Mouse (Mus musculus): Measurements from ENCODE around the gene Adgre5.

Adgre5 gene

DNA sequence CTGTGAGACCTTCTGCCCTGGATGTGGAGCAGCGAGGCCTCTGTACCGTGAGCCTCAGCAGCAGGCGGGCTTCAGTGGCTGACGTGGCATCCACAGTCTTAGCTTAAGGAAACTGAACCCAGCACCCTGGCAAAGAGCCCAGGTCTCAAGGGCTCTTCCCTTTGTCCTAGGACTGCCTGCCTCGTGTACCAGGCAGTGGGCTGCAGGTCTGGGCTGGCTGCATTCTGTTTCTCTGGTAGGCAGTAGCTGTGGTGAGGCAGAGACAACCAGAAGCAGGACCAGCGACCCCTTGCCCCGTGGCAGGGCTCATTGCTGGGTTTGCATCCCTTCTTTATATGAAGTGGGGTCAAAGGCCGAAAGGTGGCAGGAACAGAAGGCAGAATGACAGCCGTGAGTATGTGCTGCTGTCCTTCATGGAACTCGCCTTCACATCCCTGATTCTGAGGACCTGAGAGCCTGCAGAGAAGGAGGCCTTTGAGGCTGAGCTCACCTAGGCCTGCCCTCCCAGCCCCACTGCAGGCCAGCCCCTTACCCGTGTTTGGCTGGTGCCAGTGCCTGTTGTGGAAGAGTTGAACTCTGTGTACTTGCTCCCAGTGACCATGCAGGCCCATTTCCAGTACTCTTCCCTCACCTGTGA lies 17.6 kb downstream of the Adgre5 start:
- in situ Hi-C loops (cut with MboI), result loop anchor here (5.0 kb wide), 1 partner anchor 174 kb away; no protein-coding TSS in a partner anchor

DNA sequence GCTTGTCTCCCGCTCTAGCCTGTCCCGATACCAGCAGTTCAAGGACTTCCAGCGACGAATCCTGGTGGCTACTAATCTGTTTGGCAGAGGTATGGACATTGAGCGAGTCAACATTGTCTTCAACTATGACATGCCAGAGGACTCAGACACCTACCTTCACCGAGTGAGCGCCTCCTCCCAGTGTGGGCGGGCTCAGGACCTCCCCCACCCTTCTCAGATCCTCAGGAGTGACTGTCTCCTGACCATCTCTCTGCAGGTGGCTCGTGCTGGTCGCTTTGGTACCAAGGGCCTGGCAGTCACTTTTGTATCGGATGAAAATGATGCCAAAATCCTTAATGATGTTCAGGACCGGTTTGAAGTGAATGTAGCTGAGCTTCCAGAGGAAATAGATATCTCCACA lies 18.5 kb downstream of the Adgre5 start:
- in situ Hi-C loops (cut with MboI), result loop anchor here (5.0 kb wide), 1 partner anchor 175 kb away; no protein-coding TSS in a partner anchor

DNA sequence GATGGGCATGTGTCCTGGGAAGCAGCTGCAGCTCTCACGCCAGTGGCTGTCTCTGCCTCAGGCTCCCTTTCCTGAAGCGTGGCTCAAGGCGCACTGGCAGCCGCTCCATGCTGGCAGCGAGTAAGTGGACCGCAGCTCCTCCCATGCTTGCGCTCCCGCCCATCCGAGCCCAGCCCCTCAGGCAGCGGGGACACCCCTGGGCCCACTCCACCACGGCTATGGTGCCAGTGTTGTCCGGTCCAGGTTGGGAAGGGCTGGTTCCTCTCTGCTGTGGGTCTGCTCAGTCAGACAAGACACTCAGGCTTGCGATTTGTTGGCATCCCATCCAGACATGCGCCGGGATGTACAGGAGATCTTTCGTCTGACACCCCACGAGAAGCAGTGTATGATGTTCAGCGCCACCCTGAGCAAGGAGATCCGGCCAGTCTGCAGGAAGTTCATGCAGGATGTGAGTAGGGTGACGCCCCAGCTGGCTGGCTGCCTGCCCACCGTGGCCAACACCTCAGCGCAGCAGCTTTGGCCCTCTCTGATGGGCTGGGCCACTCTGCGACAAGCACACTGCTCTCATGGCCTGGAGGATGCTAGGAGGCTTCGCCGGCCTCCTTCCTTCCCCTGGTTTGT lies 19.6 kb downstream of the Adgre5 start:
- in situ Hi-C loops (cut with MboI), result loop anchor here (5.0 kb wide), 1 partner anchor 176 kb away; no protein-coding TSS in a partner anchor

DNA sequence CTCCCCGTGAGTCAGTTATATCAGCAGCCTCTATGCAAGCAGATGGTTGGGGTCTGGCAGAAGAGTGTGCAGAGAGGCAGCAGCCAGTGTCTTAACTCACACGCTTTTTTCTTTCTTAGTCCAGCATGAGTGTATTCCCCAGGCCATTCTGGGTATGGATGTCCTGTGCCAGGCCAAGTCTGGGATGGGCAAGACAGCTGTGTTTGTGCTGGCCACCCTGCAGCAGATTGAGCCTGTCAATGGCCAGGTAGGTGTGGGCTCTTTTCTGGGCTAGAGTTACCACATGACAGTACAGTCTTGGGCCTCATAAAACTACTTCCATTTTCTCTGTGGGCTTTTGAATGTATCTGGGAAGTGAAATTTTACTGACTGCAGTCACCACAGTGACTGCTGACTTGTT lies 21.4 kb downstream of the Adgre5 start:
- in situ Hi-C loops (cut with MboI), result loop anchor here (5.0 kb wide), 1 partner anchor 178 kb away; no protein-coding TSS in a partner anchor

DNA sequence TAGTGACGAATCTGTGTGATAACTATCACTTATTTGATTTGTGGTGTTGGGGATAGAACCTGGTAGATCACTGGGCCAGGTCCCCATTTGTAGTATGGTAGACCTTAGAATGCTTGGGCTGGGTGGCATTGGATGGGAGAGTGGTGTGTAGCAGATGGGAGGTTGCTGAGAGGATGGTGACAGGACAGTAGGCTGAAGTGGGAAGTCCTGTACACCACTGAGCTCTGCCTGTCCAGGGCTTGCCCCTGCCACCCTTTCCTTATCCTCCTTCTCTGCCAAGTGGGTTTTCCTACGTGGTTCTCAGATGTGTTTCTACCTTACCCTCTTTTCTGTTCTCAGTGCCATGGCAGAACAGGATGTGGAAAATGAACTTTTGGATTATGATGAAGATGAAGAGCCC lies 22.1 kb downstream of the Adgre5 start:
- in situ Hi-C loops (cut with MboI), result no loop called here

DNA sequence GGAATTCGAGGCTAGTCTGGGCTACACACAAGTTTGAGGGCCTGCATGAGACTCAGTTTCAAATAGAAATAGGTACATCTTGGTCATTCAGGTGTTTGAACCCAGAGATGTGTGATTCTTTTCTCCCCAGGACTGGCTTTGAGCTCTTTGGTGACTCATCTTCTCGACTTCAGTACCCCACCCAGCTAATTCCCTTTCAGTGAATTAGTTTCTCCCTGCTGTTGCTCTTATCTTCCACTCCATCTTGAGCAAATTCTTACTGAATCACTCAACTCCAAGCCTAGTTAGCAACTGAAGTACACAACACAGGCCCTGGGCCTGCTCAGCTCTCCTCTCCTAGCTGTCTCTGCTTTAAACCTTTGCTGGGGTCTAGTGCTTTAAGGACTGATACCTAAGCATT lies 24.6 kb downstream of the Adgre5 start:
- in situ Hi-C loops (cut with MboI), result no loop called here

DNA sequence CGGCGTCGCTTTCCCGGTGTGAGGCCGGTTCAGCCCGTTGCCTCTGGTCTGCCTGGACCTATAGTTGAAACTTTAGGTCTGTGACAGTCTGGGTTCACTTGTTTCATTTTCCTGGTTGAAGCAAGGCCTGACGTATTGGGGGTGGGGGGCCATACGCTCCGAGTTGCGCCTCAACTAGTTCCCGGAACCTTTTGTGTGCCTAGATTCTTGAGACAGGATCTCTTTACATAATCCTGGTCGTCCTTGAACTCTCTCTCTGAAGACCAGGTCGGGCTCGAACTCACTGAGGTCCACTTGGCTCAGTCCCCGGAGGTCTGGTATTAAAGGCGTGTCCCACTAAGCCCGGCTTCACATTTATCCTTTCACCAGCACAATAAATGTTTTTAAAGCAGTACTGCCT lies 25.4 kb downstream of the Adgre5 start:
- in situ Hi-C loops (cut with MboI), result no loop called here

DNA sequence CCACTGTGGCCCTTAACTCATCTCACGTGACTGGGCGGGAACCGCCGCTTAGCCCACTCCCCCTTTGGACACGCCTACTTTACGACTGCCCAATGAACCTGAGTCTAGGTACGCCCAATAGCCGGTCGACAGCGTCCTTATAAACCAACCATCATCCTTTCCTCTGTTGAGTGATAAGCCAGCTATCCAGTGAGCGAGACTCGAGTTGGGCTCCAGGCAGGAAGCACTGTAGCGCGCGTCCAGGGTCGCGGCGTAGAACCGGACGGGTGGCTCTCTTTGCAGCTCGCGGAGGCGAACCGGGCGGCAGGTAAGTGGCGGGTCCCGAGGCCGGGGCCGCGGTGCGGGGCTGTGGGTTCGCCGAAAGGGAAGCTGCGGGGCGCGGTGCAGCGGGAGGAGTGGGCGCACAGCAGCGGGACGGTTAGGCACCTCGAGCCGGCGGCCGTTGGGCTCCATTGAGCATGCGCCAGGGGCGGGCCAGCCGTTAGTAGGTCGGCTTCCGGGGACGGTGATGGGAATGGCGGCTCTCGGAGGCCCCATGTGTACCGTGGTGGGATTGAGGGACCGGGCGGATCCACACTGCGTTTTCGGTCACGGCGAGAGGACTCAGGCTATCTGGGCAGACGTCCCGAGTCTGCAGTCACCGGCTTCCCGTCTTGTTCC lies 26.0 kb downstream of the Adgre5 start, which contains the start of gene Ddx39:
TSS of gene Ddx39 (plus strand) at position 147 of the 660 bp plus-strand sequence.
- in situ Hi-C loops (cut with MboI), result no loop called here

DNA sequence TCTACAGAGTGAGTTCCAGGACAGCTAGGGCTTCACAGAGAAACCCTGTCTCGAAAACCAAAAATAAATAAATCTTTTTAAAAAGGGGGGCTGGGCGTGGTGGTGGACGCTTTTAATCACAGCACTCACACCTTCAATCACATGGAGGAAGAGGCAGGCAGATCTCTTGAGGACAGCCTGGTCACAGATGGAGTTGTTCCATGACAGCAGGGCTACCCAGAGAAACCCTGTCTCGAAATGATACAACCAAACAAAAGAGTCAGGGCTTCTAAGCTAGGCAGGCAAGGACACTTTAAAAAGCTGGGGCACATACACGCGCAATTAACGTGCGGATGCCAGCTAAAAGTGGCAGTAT lies 26.5 kb downstream of the Adgre5 start:
- in situ Hi-C loops (cut with MboI), result no loop called here

DNA sequence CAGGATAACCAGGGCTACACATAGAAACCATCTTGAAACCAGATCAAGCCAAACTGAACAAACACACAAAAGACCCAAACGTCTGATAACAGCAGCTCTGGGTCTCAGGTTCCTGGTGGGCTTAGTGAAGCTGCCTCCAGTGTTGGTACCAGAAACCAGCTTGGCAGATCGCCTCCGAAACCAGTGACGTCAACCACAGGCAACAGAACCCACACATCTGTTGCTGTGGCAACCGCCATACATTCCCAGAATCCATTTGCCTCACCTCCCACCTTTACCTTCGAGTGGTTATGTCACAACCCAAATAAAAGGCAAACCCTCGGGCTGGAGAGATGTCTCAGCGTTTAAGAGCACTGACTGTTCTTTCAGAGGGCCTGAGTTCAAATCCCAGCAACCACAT lies 33.6 kb downstream of the Adgre5 start:
- in situ Hi-C loops (cut with MboI), result no loop called here

DNA sequence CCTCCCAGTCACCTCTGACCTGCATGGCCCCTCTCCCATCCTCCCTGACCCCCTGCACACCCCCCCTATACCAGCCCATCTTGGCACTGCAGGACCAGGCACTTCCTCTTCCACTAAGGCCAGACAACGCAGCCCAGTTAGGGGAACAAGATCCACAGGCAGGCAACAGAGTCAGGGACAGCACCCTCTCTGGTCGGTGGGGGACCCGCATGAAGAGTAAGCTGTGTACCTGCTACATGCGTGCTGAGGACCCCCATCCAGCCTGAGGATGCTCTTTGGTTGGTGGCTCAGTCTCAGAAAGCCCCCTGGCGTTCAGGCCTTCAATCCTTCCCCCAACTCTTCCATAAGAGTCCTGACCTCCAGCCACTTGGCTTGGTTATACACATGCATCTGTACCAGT lies 34.7 kb downstream of the Adgre5 start:
- in situ Hi-C loops (cut with MboI), result no loop called here

DNA sequence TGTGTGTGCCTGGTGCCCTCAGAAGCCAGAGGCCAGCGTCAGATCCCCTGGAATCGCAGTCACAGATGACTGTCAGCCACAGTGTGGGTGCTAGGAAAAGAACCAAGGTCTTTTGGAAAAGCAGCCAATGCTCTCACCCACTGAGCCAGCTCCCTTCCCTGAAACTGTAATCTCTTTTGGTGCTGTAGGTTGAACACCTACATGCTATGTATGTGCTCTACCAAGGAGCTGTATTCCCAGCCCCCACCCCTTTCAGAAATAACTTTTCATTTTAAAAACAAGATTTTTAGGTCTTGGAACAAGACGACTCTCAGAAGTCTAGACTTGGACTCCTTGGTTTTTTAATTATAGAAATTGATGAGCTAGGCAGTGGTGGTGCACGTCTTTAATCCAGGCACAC lies 37.7 kb downstream of the Adgre5 start:
- in situ Hi-C loops (cut with MboI), result no loop called here

DNA sequence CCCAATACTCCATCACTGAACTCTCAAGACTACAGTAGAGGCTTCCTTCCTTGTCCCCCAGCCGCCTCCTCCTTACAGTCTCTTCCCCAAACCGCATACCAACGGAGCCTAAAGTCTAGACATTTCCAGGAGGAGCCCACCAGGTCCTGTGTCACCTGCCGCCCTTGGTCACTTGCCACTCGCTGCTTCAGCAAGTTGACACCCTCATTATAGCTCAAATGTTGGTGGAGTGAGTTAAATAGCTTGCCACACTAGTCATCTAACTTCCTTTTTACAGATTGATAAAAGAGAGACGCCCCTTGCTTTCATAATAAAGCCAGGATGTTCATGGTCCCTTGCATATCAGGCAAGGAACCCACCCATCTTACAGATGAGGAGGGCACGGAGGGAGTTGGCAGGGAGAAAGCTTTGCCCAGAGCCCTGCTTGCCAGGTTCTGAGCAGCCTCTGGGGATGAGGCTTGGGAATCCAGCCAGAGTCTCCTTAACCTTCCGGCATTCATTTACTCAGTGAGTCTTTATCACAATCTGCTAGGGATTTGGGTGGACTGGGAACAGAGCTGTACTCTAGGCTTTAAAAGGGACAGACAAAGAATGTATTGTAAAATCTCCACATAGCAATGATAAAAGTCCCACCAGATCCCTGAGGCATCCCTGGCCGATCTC lies 40.6 kb downstream of the Adgre5 start:
- in situ Hi-C loops (cut with MboI), result no loop called here

DNA sequence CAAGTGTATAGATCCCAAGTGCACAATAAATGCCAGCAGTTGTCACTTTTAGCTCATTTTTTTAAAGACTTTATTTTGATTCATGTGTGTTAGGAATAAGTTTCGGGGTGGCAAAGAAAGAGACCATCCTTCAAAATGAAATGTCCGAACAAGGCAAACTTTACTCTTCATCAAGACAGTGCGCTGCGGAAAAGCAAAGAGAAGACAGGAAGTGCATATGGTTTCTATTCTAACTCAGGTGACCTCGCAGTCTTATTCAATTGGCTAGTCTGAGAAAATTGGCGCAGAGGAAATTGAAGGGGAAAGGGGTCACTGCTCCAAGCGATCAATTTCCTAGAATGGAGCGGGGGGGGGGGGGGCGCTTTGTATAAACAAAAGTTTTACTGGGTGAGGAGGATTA lies 41.6 kb downstream of the Adgre5 start:
- in situ Hi-C loops (cut with MboI), result no loop called here

DNA sequence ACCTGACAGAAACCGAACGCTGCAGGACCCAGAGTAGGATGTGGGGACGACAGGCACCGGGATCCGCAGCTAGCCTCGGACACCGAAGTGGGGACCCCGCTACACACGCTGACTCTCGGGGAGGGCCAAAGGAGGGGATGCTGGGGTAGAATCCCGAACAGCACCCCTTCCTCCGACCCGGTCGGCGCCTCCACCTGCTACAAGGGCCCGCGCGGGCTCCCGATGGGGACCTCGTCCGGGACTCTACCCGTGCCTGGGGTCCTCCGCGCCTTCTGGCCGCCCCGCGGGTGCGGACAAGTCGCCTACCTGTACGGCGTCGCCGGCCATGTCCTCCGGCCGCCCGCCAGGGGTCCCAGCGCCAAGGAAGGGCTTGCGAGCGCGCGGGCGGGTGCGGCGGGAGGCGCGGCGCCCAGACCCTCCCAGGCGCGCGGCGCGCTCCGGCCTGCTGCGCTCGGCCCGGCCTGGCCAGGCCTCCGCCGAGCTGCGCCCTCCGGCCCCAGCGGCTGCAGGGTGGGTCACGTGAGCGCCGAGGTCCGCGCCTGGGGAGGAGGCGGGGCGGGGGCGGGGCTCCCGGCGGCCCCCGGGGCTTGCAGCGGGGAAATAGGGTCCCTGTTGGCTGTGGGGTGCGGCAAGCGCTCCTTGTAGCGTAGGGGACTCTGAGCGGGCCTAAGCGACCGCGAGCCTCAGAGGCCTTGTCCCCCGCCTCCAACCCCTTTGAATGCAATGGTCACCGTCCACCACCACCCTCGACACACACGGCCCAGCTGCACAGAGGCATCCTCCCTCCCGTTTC lies 42.3 kb downstream of the Adgre5 start, which contains the start of gene Pkn1:
TSS of gene Pkn1 (minus strand) at position 519 of the 793 bp plus-strand sequence.
- in situ Hi-C loops (cut with MboI), result no loop called here

DNA sequence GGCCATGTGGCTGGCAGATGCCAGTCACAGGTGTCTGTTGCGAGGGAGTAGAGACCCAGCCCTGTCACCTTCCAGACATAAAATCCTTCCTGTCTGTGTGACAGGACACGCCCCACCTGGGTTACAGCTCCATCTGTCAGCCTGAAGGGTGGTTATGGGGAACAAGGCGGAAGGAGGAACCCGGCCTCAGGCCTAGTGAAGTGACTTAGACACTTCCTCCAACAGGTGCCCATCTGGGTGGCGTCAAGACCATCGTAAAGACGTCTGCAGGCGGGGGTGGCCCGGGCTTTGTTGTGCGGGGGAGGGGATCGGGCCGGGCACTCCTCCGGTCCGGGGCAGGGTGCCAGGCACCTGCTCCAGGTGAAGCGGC lies 42.9 kb downstream of the Adgre5 start:
- in situ Hi-C loops (cut with MboI), result no loop called here

DNA sequence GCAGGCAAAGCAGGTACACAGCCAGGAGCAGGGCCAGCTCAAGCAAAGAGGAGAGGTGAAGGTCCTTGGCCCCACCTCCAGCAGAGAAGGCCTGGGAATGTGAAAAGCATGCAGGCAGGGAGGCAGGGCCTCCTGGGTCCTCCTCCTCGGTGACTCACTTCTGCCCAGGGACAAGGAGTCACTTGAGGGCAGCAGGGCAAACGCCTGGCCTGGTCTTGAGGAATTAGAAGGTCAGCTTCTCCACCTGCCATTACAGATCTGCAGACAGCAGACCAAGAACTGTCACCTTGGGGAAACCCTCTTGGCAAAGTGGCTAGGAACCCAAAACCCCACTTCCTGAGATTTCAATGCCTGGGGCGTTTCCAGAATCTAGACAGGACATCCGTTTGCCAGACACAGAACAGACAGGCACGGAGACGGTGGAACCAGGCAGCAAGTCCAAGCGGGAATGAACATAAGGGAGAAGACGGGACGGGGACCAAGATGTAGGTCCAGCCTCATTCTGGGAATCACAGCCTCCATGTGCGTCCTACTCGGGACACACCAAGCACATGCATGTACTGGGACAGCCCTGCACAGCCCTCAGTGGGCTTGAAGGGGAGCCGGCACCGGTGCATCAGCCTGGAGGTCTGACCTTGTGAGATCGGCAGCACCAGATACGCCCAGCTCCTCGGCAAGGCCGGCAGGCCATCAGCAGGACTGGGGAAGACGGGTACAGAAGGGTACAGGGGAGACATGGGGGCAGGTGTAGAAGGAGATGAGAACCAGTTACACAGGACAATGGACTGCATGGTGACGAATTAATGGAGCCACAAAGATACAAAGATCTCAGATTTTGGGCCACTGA lies 43.5 kb downstream of the Adgre5 start:
- in situ Hi-C loops (cut with MboI), result no loop called here

DNA sequence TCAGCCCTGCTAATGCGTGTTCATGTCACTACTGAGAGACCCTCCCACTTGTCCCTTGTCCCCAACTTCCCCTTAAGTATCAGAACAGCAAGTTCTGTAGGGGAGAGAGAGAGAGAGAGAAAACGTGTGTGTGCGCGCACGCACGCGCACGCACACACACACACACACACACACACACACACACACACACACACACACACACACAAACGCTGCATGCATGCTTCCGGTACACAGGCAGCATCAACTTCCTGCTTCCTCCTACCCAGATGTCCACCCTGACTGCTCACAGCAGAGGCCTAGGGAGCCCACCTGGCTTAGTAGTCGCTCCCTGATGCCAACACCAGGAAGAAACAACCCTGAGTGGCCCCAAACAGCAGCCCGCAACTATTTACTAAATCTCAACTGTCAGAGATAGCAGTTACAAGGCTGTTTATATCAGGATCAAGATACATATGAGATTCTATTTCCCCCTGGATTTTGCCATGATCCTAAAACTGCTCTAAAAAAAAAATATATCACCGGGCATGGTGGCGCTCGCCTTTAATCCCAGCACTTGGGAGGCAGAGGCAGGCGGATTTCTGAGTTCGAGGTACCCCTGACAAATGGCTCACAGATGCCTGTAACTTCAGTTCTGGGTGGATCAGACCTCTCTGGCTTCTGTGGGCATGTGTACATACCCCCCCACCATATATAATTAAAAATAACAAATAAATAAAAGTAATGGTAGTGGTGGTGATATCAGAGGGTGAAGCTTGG lies 45.6 kb downstream of the Adgre5 start:
- in situ Hi-C loops (cut with MboI), result no loop called here

DNA sequence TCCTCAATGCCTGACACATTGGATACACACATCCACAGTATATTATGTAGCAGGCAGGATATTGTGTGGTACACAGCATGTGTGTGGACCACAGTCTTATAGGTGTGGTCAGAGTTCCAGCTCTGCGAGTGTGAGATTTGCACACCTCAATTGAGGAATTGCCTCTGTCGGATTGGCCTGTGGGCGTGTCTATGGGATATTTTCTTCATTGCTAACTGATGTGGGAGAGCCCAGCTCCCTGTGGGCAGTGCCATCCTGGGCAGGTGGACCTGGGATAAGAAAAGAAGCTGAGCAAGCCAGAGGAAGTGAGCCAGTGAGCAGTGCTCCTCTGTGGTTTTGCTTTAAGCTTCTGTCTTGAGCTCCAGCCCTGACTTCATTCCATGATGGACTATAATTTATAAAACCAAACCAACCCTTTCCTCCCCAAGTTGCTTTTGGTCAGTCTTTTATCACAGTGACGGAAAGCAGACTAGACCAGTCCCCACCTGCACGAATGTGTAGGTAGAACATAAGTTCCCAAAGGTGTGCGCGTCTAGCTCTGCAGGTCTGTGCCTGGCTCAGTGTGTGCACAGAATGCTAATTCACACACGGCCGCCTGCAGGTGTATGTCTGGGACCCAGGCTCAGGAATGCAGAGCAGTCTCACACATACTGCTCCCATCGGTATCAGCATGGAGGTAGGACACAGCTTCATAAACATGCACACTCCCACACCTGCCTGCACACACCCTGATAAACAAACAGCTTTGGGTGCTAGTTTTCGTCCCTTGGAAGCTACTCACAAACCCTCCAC lies 46.6 kb downstream of the Adgre5 start:
- in situ Hi-C loops (cut with MboI), result no loop called here

Measured in mature B cell (primary cell).